Mouse (Mus musculus): ENCODE results near the gene Ubtd2. TPM values are rescaled to one million over a fixed set of nuclear protein-coding genes. Genes with fewer than 3 reads are reported as not detected.

Ubtd2 gene
- polyA plus RNA-seq, 1 experiment from 2014 or later: 57.3 TPM

- no peak for TF ChIP-seq CTCF (IDR thresholded peaks at IDR 0.05; ENCODE audit: low read depth)
- WGBS: 84% methylated on average over 4 of the region's 4 CpGs
- no peak overlapping the region for H3K4me2 ChIP-seq
- H3K4me1 ChIP-seq (ENCODE audit: insufficient read depth): no peaks in the 10 kb centered on the region
- ATAC-seq (ENCODE audit: insufficient read depth) (no peak), DNase-seq (no peak)
- H3K9me3 ChIP-seq (ENCODE audit: low read depth, low read length): no peaks in the 10 kb centered on the region
- peaks cover 38% of the 10 kb centered on the region for H3K36me3 ChIP-seq (ENCODE audit: insufficient read depth)
- H3K9ac ChIP-seq: no peak overlapping the region
- H3K4me3 ChIP-seq (ENCODE audit: low read depth, low read length): no peak overlapping the region
- no peak overlapping the region for H3K27ac ChIP-seq (ENCODE audit: low read depth)
- no peaks in the 10 kb centered on the region for H3K27me3 ChIP-seq (ENCODE audit: insufficient read depth, low read length)
These were observed 63.6 kb downstream of the Ubtd2 start for GRCm38 (mm10) chr11:32518770-32519169.

GRCm38 (mm10) chr11:32519354-32519753 is 64.2 kb downstream of the Ubtd2 start:
- no peak for DNase-seq

GRCm38 (mm10) chr11:32521246-32521645 is 66.1 kb downstream of the Ubtd2 start:
- WGBS: 70% methylated on average over 2 of the region's 2 CpGs
- peaks cover 36% of the 10 kb centered on the region for H3K36me3 ChIP-seq (ENCODE audit: insufficient read depth)
- no peak overlapping the region for H3K4me3 ChIP-seq (ENCODE audit: low read depth, low read length)
- H3K4me1 ChIP-seq (ENCODE audit: insufficient read depth): no peaks in the 10 kb centered on the region
- DNase-seq: no peak
- no peaks in the 10 kb centered on the region for H3K9me3 ChIP-seq (ENCODE audit: low read depth, low read length)
- H3K4me2 ChIP-seq: no peak overlapping the region
- no peak for TF ChIP-seq CTCF (IDR thresholded peaks at IDR 0.05; ENCODE audit: low read depth)
- H3K9ac ChIP-seq: no peak overlapping the region
- H3K27me3 ChIP-seq (ENCODE audit: insufficient read depth, low read length): no peaks in the 10 kb centered on the region
- no peak overlapping the region for H3K27ac ChIP-seq (ENCODE audit: low read depth)
- ATAC-seq (ENCODE audit: insufficient read depth): no peak

More at GRCm38 (mm10) chr11:32519354-32519753, 64.2 kb downstream of the Ubtd2 start:
- no peak overlapping the region for H3K27ac ChIP-seq (ENCODE audit: low read depth)
- H3K4me3 ChIP-seq (ENCODE audit: low read depth, low read length): no peak overlapping the region
- no peaks in the 10 kb centered on the region for H3K27me3 ChIP-seq (ENCODE audit: insufficient read depth, low read length)
- WGBS: 92% methylated on average over 1 of the region's 1 CpGs
- no peak overlapping the region for H3K9ac ChIP-seq
- H3K9me3 ChIP-seq (ENCODE audit: low read depth, low read length): no peaks in the 10 kb centered on the region
- no peaks in the 10 kb centered on the region for H3K4me1 ChIP-seq (ENCODE audit: insufficient read depth)
- no peak for TF ChIP-seq CTCF (IDR thresholded peaks at IDR 0.05; ENCODE audit: low read depth)
- H3K36me3 ChIP-seq (ENCODE audit: insufficient read depth): peaks cover 38% of the 10 kb centered on the region
- no peak for ATAC-seq (ENCODE audit: insufficient read depth)
- H3K4me2 ChIP-seq: no peak overlapping the region

- no peak overlapping the region for H3K4me2 ChIP-seq
- no peak overlapping the region for H3K9ac ChIP-seq
- no peak for ATAC-seq (ENCODE audit: insufficient read depth)
- WGBS: 88% methylated on average over 11 of the region's 11 CpGs
- H3K4me1 ChIP-seq (ENCODE audit: insufficient read depth): no peaks in the 10 kb centered on the region
- 0 out of 2 replicates have a peak, but pooled peaks cover 14% of the 10 kb centered on the region for H3K36me3 ChIP-seq (ENCODE audit: insufficient read depth)
- TF ChIP-seq CTCF (IDR thresholded peaks at IDR 0.05; ENCODE audit: low read depth): no peak
- no peak overlapping the region for H3K27ac ChIP-seq (ENCODE audit: low read depth)
- H3K9me3 ChIP-seq (ENCODE audit: low read depth, low read length): no peaks in the 10 kb centered on the region
- no peak overlapping the region for H3K4me3 ChIP-seq (ENCODE audit: low read depth, low read length)
- no peak for DNase-seq
- H3K27me3 ChIP-seq (ENCODE audit: insufficient read depth, low read length): no peaks in the 10 kb centered on the region
These were observed 69.2 kb downstream of the Ubtd2 start for GRCm38 (mm10) chr11:32524122-32524920.

- Histone ChIP-seq H3K27ac (ENCODE audit: low read depth) (no peak overlapping the region), H3K4me3 (ENCODE audit: low read depth, low read length) (no peak overlapping the region), H3K36me3 (ENCODE audit: insufficient read depth) (0 out of 2 replicates have a peak, but pooled peaks cover 4% of the 10 kb centered on the region), H3K27me3 (ENCODE audit: insufficient read depth, low read length) (no peaks in the 10 kb centered on the region), H3K9ac (no peak overlapping the region), H3K4me1 (ENCODE audit: insufficient read depth) (no peaks in the 10 kb centered on the region; the same call in 1 of the 2 replicates), H3K4me2 (no peak overlapping the region), H3K9me3 (ENCODE audit: low read depth, low read length) (no peaks in the 10 kb centered on the region)
- WGBS: 69% methylated on average over 4 of the region's 4 CpGs
- no peak for DNase-seq
- ATAC-seq (ENCODE audit: insufficient read depth): no peak
- TF ChIP-seq CTCF (IDR thresholded peaks at IDR 0.05; ENCODE audit: low read depth): no peak
These were observed 71.8 kb downstream of the Ubtd2 start for GRCm38 (mm10) chr11:32527006-32527405.

GRCm38 (mm10) chr11:32530151-32530550 is 75.0 kb downstream of the Ubtd2 start:
- TF ChIP-seq CTCF (IDR thresholded peaks at IDR 0.05; ENCODE audit: low read depth): 0 out of 2 replicates have a peak, but pooled peaks have one; percentile 23

More at GRCm38 (mm10) chr11:32530151-32530550, 75.0 kb downstream of the Ubtd2 start:
- no peaks in the 10 kb centered on the region for H3K9me3 ChIP-seq (ENCODE audit: low read depth, low read length)
- no peak overlapping the region for H3K4me2 ChIP-seq
- H3K27ac ChIP-seq (ENCODE audit: low read depth): no peak overlapping the region
- H3K4me3 ChIP-seq (ENCODE audit: low read depth, low read length): no peak overlapping the region
- DNase-seq: no peak
- H3K4me1 ChIP-seq (ENCODE audit: insufficient read depth): peaks cover 4% of the 10 kb centered on the region
- H3K36me3 ChIP-seq (ENCODE audit: insufficient read depth): 0 out of 2 replicates have a peak, but pooled peaks cover 4% of the 10 kb centered on the region
- no peaks in the 10 kb centered on the region for H3K27me3 ChIP-seq (ENCODE audit: insufficient read depth, low read length)
- 86% methylated on average over 1 of the region's 1 CpGs for WGBS
- no peak for ATAC-seq (ENCODE audit: insufficient read depth)
- H3K9ac ChIP-seq: no peak overlapping the region

Data from lung, embryonic 14.5 days (tissue).